Mouse (Mus musculus): ENCODE measurements at regions not wholly inside any gene's neighbourhood (a gene's known extent, or its start where the extent isn't known, plus 50 kb on each side); places are given as distances from the start of the nearest gene placed in this dataset.

DNA sequence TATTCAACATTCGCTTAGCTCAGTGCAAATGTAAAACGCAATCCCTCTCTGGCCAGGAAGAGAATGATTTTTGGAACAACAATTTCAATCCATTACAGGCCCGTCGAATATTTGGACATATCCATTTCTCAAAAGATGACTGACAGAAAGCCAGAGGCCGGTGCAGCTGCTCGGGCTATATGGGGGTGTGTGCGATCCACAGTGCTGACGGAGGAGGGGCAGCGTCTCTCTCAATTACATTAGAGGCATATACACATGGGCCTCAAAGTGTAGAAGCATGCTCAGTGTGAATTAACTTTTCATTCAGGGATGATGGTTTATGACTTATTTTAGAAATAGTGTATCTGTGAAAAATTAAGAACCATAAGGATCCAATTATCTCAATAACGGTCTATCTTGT, 483.4 kb upstream of the Cdh4 start:
- no peak for TF ChIP-seq CTCF (IDR thresholded peaks at IDR 0.05; ENCODE audit: low read depth)
- TF ChIP-seq EP300 (optimal IDR thresholded peaks at IDR 0.05), result no peak
